Mouse (Mus musculus): ENCODE data around the gene Manbal. TPM values are rescaled to one million over a fixed set of nuclear protein-coding genes. Genes with fewer than 3 reads are reported as not detected.
A peak's percentile ranks its signal among the peaks of the same experiment; 100 is the strongest.

The Manbal gene
- polyA plus RNA-seq, 1 experiment from 2014 or later = 92.3 TPM

- Histone ChIP-seq H3K4me2 (replicated peaks) (no peak overlapping the region), H3K27ac (replicated peaks) (no peak overlapping the region), H3K36me3 (no peaks in the 10 kb centered on the region), H3K4me3 (replicated peaks) (no peak overlapping the region), H3K4me1 (no peaks in the 10 kb centered on the region), H3K27me3 (no peaks in the 10 kb centered on the region), H3K9ac (no peak overlapping the region), H3K9me3 (replicated peaks) (no peaks in the 10 kb centered on the region)
- ATAC-seq (ENCODE audit: insufficient number of reproducible peaks, low FRiP score, low TSS enrichment, low read depth) = no peak
- WGBS = 38% methylated on average over 11 of the region's 11 CpGs
These were observed 25.7 kb upstream of the Manbal start for GRCm38 (mm10) chr2:157341554-157342270.

GRCm38 (mm10) chr2:157342328-157342926 is 25.0 kb upstream of the Manbal start:
- H3K27me3 ChIP-seq = no peaks in the 10 kb centered on the region
- H3K27ac ChIP-seq (replicated peaks) = no peak overlapping the region
- no peak overlapping the region for H3K4me3 ChIP-seq (replicated peaks)
- peaks cover 1% of the 10 kb centered on the region for H3K4me1 ChIP-seq
- no peak for ATAC-seq (ENCODE audit: insufficient number of reproducible peaks, low FRiP score, low TSS enrichment, low read depth)
- no peak overlapping the region for H3K9ac ChIP-seq
- WGBS = 38% methylated on average over 5 of the region's 5 CpGs
- no peak overlapping the region for H3K4me2 ChIP-seq (replicated peaks)
- H3K36me3 ChIP-seq = no peaks in the 10 kb centered on the region
- no peaks in the 10 kb centered on the region for H3K9me3 ChIP-seq (replicated peaks)

- Histone ChIP-seq H3K9me3 (replicated peaks) (no peaks in the 10 kb centered on the region), H3K36me3 (no peaks in the 10 kb centered on the region), H3K4me2 (replicated peaks) (no peak overlapping the region), H3K4me3 (replicated peaks) (no peak overlapping the region), H3K27me3 (no peaks in the 10 kb centered on the region), H3K9ac (no peak overlapping the region), H3K27ac (replicated peaks) (no peak overlapping the region), H3K4me1 (peaks cover 8% of the 10 kb centered on the region)
- WGBS = 76% methylated on average over 6 of the region's 6 CpGs
- no peak for ATAC-seq (ENCODE audit: insufficient number of reproducible peaks, low FRiP score, low TSS enrichment, low read depth)
These were observed 24.1 kb upstream of the Manbal start for GRCm38 (mm10) chr2:157343337-157343736.

- H3K4me2 ChIP-seq (replicated peaks) = 0 out of 2 replicates have a peak within 1 kb of the TSS, but pooled peaks have one; percentile 10
- H3K27ac ChIP-seq (replicated peaks) = peak within 1 kb of the TSS; percentile 75
- peak; percentile 68; the same call in 1 of the 2 replicates for ATAC-seq (ENCODE audit: insufficient number of reproducible peaks, low FRiP score, low TSS enrichment, low read depth)
- H3K4me3 ChIP-seq (replicated peaks) = no peak within 1 kb of the TSS
- H3K36me3 ChIP-seq = no peaks in the 10 kb centered on the region
- WGBS = 58% methylated on average over 26 of the region's 26 CpGs
- H3K9me3 ChIP-seq (replicated peaks) = no peaks in the 10 kb centered on the region
- H3K27me3 ChIP-seq = no peaks in the 10 kb centered on the region
- no peak within 1 kb of the TSS for H3K9ac ChIP-seq
- peaks cover 11% of the 10 kb centered on the region for H3K4me1 ChIP-seq
These were observed 19.8 kb upstream of the Manbal start, which contains the start of gene Ghrh for GRCm38 (mm10) chr2:157347361-157348159. Gene Ghrh, minus strand, starts transcription at chr2:157347506.

DNA sequence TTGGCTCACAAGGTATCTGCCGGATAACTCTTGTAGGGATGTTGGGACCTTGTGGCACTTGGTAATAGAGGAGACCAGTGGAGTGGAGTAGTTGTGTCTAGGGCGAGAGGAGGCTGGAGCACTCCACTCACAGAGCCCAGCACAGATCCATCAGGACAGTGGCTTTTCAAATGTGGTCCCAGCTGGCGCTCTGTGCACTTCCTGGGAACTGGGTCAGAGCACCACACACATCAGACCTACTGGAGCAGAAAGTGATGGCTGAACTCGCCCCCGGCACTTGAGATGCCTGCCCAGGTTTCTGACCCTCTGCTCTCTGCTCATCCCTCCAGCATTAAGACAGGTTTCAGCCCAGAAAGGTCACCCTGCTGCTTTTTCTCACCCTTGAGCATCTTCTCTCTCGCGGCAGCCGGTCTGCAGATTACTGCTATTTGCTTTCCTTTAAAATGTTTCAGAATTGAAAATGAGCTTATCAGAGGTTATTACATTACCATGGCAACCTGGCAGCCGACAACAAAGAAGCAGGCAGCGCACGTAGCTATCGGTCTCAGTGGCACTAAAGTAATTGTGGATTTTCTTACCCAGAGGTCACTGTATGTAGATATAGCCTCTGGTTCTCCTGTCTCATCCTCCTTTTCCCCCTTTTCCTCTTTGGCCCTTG is 18.1 kb upstream of the Manbal start:
- no peak for ATAC-seq (ENCODE audit: insufficient number of reproducible peaks, low FRiP score, low TSS enrichment, low read depth)
- 71% methylated on average over 12 of the region's 12 CpGs for WGBS

DNA sequence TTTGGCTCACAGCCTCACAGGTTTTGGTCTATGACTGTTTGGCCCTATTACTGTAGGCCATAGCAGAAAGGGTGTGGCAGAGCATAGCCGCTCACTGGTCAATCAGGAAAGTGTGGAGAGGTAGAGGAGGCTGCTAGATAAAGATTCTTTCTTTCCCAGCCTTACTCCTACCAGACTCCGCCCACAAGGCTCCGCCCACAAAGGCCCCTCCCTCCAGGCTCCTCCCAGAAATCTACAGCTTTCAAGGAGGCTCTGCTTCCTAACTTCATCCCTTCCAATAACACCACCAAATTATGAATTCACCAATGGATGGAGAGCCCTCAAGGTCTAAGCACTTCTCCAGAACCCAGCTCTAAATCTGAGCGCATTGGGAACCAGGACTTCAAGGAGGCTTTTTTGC is 14.2 kb upstream of the Manbal start:
- ATAC-seq (ENCODE audit: insufficient number of reproducible peaks, low FRiP score, low TSS enrichment, low read depth) = no peak
- Histone ChIP-seq H3K27me3 (no peaks in the 10 kb centered on the region), H3K27ac (replicated peaks) (no peak overlapping the region), H3K9me3 (replicated peaks) (no peaks in the 10 kb centered on the region), H3K4me2 (replicated peaks) (no peak overlapping the region), H3K4me1 (peaks cover 3% of the 10 kb centered on the region), H3K9ac (no peak overlapping the region), H3K4me3 (replicated peaks) (no peak overlapping the region), H3K36me3 (no peaks in the 10 kb centered on the region)
- WGBS = 70% methylated on average over 4 of the region's 4 CpGs

More for the DNA sequence above, 18.1 kb upstream of the Manbal start:
- Histone ChIP-seq H3K27me3 (no peaks in the 10 kb centered on the region), H3K4me2 (replicated peaks) (no peak overlapping the region), H3K9me3 (replicated peaks) (no peaks in the 10 kb centered on the region), H3K27ac (replicated peaks) (no peak overlapping the region), H3K4me1 (peaks cover 11% of the 10 kb centered on the region), H3K36me3 (no peaks in the 10 kb centered on the region), H3K9ac (no peak overlapping the region), H3K4me3 (replicated peaks) (no peak overlapping the region)

- Histone ChIP-seq H3K9ac (no peak overlapping the region), H3K4me3 (replicated peaks) (no peak overlapping the region), H3K27me3 (no peaks in the 10 kb centered on the region), H3K4me2 (replicated peaks) (no peak overlapping the region), H3K9me3 (replicated peaks) (no peaks in the 10 kb centered on the region), H3K4me1 (no peaks in the 10 kb centered on the region; the same call in 1 of the 2 replicates), H3K36me3 (no peaks in the 10 kb centered on the region), H3K27ac (replicated peaks) (no peak overlapping the region)
- WGBS = 35% methylated on average over 3 of the region's 3 CpGs
- ATAC-seq (ENCODE audit: insufficient number of reproducible peaks, low FRiP score, low TSS enrichment, low read depth) = no peak
These were observed 13.3 kb upstream of the Manbal start for GRCm38 (mm10) chr2:157354106-157354505.

GRCm38 (mm10) chr2:157360028-157360427 is 7.4 kb upstream of the Manbal start:
- Histone ChIP-seq H3K27ac (replicated peaks) (no peak overlapping the region), H3K4me1 (no peaks in the 10 kb centered on the region), H3K9ac (no peak overlapping the region), H3K4me2 (replicated peaks) (no peak overlapping the region), H3K27me3 (no peaks in the 10 kb centered on the region), H3K36me3 (no peaks in the 10 kb centered on the region), H3K4me3 (replicated peaks) (no peak overlapping the region), H3K9me3 (replicated peaks) (no peaks in the 10 kb centered on the region)
- WGBS = 78% methylated on average over 5 of the region's 5 CpGs
- no peak for ATAC-seq (ENCODE audit: insufficient number of reproducible peaks, low FRiP score, low TSS enrichment, low read depth)

GRCm38 (mm10) chr2:157363031-157363430 is 4.4 kb upstream of the Manbal start:
- Histone ChIP-seq H3K4me2 (replicated peaks) (no peak overlapping the region), H3K9ac (no peak overlapping the region), H3K27ac (replicated peaks) (no peak overlapping the region), H3K4me3 (replicated peaks) (no peak overlapping the region), H3K27me3 (no peaks in the 10 kb centered on the region), H3K9me3 (replicated peaks) (no peaks in the 10 kb centered on the region), H3K36me3 (no peaks in the 10 kb centered on the region), H3K4me1 (peaks cover under 1% of the 10 kb centered on the region; the same call in 1 of the 2 replicates)
- 61% methylated on average over 3 of the region's 3 CpGs for WGBS
- no peak for ATAC-seq (ENCODE audit: insufficient number of reproducible peaks, low FRiP score, low TSS enrichment, low read depth)

DNA sequence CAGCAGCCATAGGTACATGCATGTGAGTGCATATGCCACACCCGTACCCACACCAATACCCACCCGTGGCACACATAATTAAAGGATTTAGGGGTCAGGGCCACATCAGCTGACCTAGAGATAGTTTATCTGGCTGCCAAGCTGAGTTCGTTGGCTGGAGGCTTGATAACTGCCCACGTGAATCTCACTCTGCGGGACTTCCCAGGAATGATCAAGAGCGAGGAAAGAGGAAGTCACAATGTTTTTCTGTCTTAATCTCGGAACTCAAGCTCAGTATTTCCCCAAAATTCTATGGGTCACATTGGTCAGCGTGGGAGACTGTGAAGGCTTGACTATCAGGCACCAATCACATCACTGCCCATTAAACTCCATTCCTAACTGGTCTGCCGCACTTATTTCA is 632 bp upstream of the Manbal start:
- Histone ChIP-seq H3K4me1 (peaks cover 10% of the 10 kb centered on the region), H3K36me3 (no peaks in the 10 kb centered on the region), H3K27ac (replicated peaks) (no peak overlapping the region), H3K27me3 (no peaks in the 10 kb centered on the region), H3K4me2 (replicated peaks) (peak overlapping the region; percentile 71), H3K9me3 (replicated peaks) (no peaks in the 10 kb centered on the region), H3K4me3 (replicated peaks) (peak overlapping the region; percentile 82), H3K9ac (no peak overlapping the region)
- ATAC-seq (ENCODE audit: insufficient number of reproducible peaks, low FRiP score, low TSS enrichment, low read depth) = no peak
- 78% methylated on average over 9 of the region's 9 CpGs for WGBS

- ATAC-seq (ENCODE audit: insufficient number of reproducible peaks, low FRiP score, low TSS enrichment, low read depth) = 0 out of 2 replicates have a peak, but pooled peaks have one; percentile 2
These were observed 597 bp downstream of the Manbal start for GRCm38 (mm10) chr2:157367991-157368390.

More at GRCm38 (mm10) chr2:157367991-157368390, 597 bp downstream of the Manbal start:
- H3K36me3 ChIP-seq = no peaks in the 10 kb centered on the region
- no peaks in the 10 kb centered on the region for H3K9me3 ChIP-seq (replicated peaks)
- 1% methylated on average over 13 of the region's 13 CpGs for WGBS
- H3K9ac ChIP-seq = peak overlapping the region; percentile 89
- H3K4me1 ChIP-seq = peaks cover 10% of the 10 kb centered on the region
- H3K27me3 ChIP-seq = no peaks in the 10 kb centered on the region
- H3K4me3 ChIP-seq (replicated peaks) = peak overlapping the region; percentile 82
- H3K4me2 ChIP-seq (replicated peaks) = peak overlapping the region; percentile 71
- H3K27ac ChIP-seq (replicated peaks) = peak overlapping the region; percentile 92
